Mouse (Mus musculus): Measurements from ENCODE around the gene A530016L24Rik. TPM values are rescaled to one million over a fixed set of nuclear protein-coding genes. Genes with fewer than 3 reads are reported as not detected.

A530016L24Rik gene
- polyA plus RNA-seq (2014; fragmentation: Illumina TruSeq; extraction: RNeasy Lipid Tissue Mini Kit (QIAGEN cat#74804); ENCODE audit: low read depth, low replicate concordance): not detected

DNA sequence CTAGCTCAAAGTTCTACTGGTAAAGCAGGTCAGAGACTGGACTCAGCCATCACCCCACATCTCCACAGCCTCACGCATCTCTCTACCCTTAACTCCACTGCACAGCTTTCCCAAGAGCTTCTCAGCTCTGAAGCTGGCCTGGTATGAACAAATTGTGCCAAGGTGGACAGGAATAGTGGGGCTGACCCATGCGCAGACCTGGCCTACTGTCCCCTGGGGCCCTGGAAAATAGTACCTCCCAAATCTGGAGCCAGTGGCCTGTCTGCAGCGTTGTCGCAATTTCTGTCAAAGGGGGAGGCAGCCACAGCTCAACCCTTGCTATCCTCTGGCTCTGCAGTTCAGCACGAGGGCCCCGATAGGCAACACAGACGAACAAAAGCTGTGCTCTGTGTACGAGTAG lies at the start of gene A530016L24Rik:
Gene A530016L24Rik, plus strand, starts transcription at position 315 of the 400 bp plus-strand sequence.

DNA sequence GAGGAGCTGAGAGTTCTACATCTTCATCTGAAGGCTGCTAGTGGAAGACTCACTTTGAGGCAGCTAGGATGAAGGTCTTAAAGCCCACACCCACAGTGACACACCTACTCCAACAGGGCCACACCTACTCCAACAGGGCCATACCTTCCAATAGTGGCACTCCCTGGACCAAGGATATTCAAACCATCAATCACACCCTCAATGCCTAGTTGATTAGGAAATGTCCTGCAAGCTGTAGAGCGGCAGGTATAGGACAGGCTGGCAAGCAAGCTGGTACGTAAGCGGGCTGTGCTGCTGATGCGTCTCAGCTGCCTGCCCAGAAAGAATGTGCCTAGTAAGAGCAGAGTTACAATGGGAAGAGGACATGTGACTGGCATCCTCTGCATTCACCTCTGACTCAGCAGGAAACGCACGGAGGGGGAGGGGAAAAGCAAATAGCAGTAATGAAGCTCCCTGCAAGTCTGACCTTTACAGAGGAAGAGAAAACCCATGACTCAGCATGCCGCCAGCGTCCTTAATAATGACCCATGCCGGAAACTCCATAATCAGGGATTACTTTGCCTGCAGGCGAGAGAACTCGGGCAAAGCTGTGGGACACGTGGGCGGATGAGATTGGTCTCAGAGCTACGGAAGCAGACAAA lies 27.6 kb downstream of the A530016L24Rik start, which contains the start of gene Tmem179:
Gene Tmem179, minus strand, starts transcription at position 51 of the 641 bp plus-strand sequence.

Other genes starting within 250 kb of the A530016L24Rik start
- not detected for gene Tmem179, start 27.3 kb downstream of the A530016L24Rik start, polyA plus RNA-seq (2014; fragmentation: Illumina TruSeq; extraction: RNeasy Lipid Tissue Mini Kit (QIAGEN cat#74804); ENCODE audit: low read depth, low replicate concordance)
- gene Inf2, start 99.3 kb downstream of the A530016L24Rik start, polyA plus RNA-seq (2014; fragmentation: Illumina TruSeq; extraction: RNeasy Lipid Tissue Mini Kit (QIAGEN cat#74804); ENCODE audit: low read depth, low replicate concordance): 0.24 TPM
- 1.5 TPM for gene Adssl1, start 130.6 kb downstream of the A530016L24Rik start, polyA plus RNA-seq (2014; fragmentation: Illumina TruSeq; extraction: RNeasy Lipid Tissue Mini Kit (QIAGEN cat#74804); ENCODE audit: low read depth, low replicate concordance)
- 1.9 TPM for gene Siva1, start 155.2 kb downstream of the A530016L24Rik start, polyA plus RNA-seq (2014; fragmentation: Illumina TruSeq; extraction: RNeasy Lipid Tissue Mini Kit (QIAGEN cat#74804); ENCODE audit: low read depth, low replicate concordance)
- gene Akt1, start 185.4 kb downstream of the A530016L24Rik start, polyA plus RNA-seq (2014; fragmentation: Illumina TruSeq; extraction: RNeasy Lipid Tissue Mini Kit (QIAGEN cat#74804); ENCODE audit: low read depth, low replicate concordance): 2.5 TPM
- gene Zbtb42, start 189.4 kb downstream of the A530016L24Rik start, polyA plus RNA-seq (2014; fragmentation: Illumina TruSeq; extraction: RNeasy Lipid Tissue Mini Kit (QIAGEN cat#74804); ENCODE audit: low read depth, low replicate concordance): 0.24 TPM
- gene Cep170b, start 231.0 kb downstream of the A530016L24Rik start, polyA plus RNA-seq (2014; fragmentation: Illumina TruSeq; extraction: RNeasy Lipid Tissue Mini Kit (QIAGEN cat#74804); ENCODE audit: low read depth, low replicate concordance): 23.6 TPM

Data from kidney, adult 10 weeks (tissue).